Mouse (Mus musculus): Measurements from ENCODE around the gene Asic3.

GRCm38 (mm10) chr5:24420381-24420780, 7.2 kb downstream of the Asic3 start:
- TF ChIP-seq CTCF (IDR thresholded peaks at IDR 0.05; ENCODE audit: borderline replicate concordance, insufficient read depth, low read length) (no peak), POLR2A (IDR thresholded peaks at IDR 0.05; ENCODE audit: low read depth, low read length) (no peak)

All from embryonic fibroblast, embryonic 13.5 days (primary cell).